Mouse (Mus musculus) C2C12 (cell line): ENCODE measurements around the gene Fam45a. TPM values are rescaled to one million over a fixed set of nuclear protein-coding genes. Genes with fewer than 3 reads are reported as not detected.
"Not testable (repeated sequence)": the region's sequence is repeated elsewhere in the genome, so short reads cannot be mapped to it uniquely, and the experiment has no call there.

Experiments used
- H3K27me3 ChIP-seq: one replicate; pipeline ENCODE4 v1.6.1; 2011; ENCODE audit not compliant: control insufficient read depth, insufficient read depth, insufficient read length
- H3K36me3 ChIP-seq: one replicate; pipeline ENCODE4 v1.6.1; 2011; ENCODE audit not compliant: control insufficient read depth, insufficient read depth
- H3K4me3 ChIP-seq: one replicate; pipeline ENCODE4 v1.5.1; 2011; ENCODE audit warnings: mild to moderate bottlenecking, control low read depth; ENCODE audit not compliant: poor library complexity, insufficient read depth, severe bottlenecking
- H3K79me2 ChIP-seq: one replicate; pipeline ENCODE4 v1.6.1; 2011; ENCODE audit not compliant: control insufficient read depth, insufficient read depth
- H3K79me3 ChIP-seq: one replicate; pipeline ENCODE4 v1.6.1; 2011; ENCODE audit warnings: low read depth, control low read depth
- H3ac ChIP-seq: one replicate; pipeline ENCODE3; 2011; ENCODE audit warnings: low read depth; ENCODE audit not compliant: control insufficient read depth, insufficient read length
- CEBPB ChIP-seq: IDR thresholded peaks from one replicate; pipeline ENCODE4 v1.6.1; 2011; ENCODE audit warnings: low read depth, mild to moderate bottlenecking, control low read depth, moderate library complexity
- CTCF ChIP-seq: IDR thresholded peaks from one replicate; pipeline ENCODE4 v1.5.1; 2011; ENCODE audit not compliant: control insufficient read depth, insufficient read depth, insufficient read length
- FOSL1 ChIP-seq: IDR thresholded peaks from one replicate; pipeline ENCODE4 v1.8.0; 2011; ENCODE audit warnings: mild to moderate bottlenecking, low read length; ENCODE audit not compliant: poor library complexity, insufficient read depth, severe bottlenecking
- MAX ChIP-seq: IDR thresholded peaks from one replicate; pipeline ENCODE4 v1.6.1; 2011; ENCODE audit warnings: mild to moderate bottlenecking, control low read depth
- MYOD1 ChIP-seq: IDR thresholded peaks from one replicate; pipeline ENCODE4 v1.6.1; 2011; ENCODE audit warnings: low read depth; ENCODE audit not compliant: control insufficient read depth, insufficient read length
- MYOG ChIP-seq: IDR thresholded peaks from one replicate; pipeline ENCODE4 v1.6.1; 2011; ENCODE audit not compliant: control insufficient read depth, insufficient read length; ENCODE audit errors: extremely low read depth
- USF1 ChIP-seq: IDR thresholded peaks from one replicate; pipeline ENCODE4 v1.6.1; 2011; ENCODE audit warnings: low read depth, mild to moderate bottlenecking, control low read depth, moderate library complexity
- polyA plus RNA-seq: library from polyadenylated mRNA; unstranded; fragments of >200 nt; fragmentation: generic; extraction: Trizol; gene quantifications from one replicate; pipeline ENCODE4 v1.2.1, GENCODE M21; 2012; ENCODE audit warnings: missing spikeins

Fam45a gene
- polyA plus RNA-seq, 1 experiment, result 8.5 TPM

- H3ac ChIP-seq, result peak within 1 kb of the TSS; percentile 14
- peak within 1 kb of the TSS; percentile 18 for H3K4me3 ChIP-seq
- H3K27me3 ChIP-seq, result no peaks in the 10 kb centered on the region
- peak; percentile 14 for TF ChIP-seq MAX
- TF ChIP-seq USF1, result no peak
- peaks cover 1% of the 10 kb centered on the region for H3K79me3 ChIP-seq
- no peaks in the 10 kb centered on the region for H3K79me2 ChIP-seq
- peaks cover 18% of the 10 kb centered on the region for H3K36me3 ChIP-seq
Observed at GRCm38 (mm10) chr19:60860868-60861700, 49.7 kb downstream of the Fam45a start, which contains the start of gene Sfxn4. Sfxn4 (minus strand) TSS chr19:60861479.

- H3K79me2 ChIP-seq, H3K27me3 ChIP-seq, H3K79me3 ChIP-seq, H3K4me3 ChIP-seq, H3ac ChIP-seq: not testable (repeated sequence)
- H3K36me3 ChIP-seq, result peaks cover 47% of the 10 kb centered on the region
Observed at GRCm38 (mm10) chr19:60866169-60866568, 54.8 kb downstream of the Fam45a start.

GRCm38 (mm10) chr19:60870489-60870888 lies 59.1 kb downstream of the Fam45a start:
- peaks cover 9% of the 10 kb centered on the region for H3K79me3 ChIP-seq
- H3K79me2 ChIP-seq, result peaks cover 18% of the 10 kb centered on the region
- H3K27me3 ChIP-seq, result no peaks in the 10 kb centered on the region
- H3K4me3 ChIP-seq, result no peak overlapping the region
- TF ChIP-seq CTCF (no peak), MAX (no peak), MYOD1 (no peak), FOSL1 (no peak), MYOG (no peak), USF1 (no peak), CEBPB (no peak)
- peaks cover 45% of the 10 kb centered on the region for H3K36me3 ChIP-seq
- H3ac ChIP-seq, result no peak overlapping the region

GRCm38 (mm10) chr19:60871366-60871765 lies 60.0 kb downstream of the Fam45a start:
- H3ac ChIP-seq, result no peak overlapping the region
- H3K27me3 ChIP-seq, result no peaks in the 10 kb centered on the region
- TF ChIP-seq MAX (no peak), MYOD1 (no peak), FOSL1 (no peak), MYOG (no peak), CTCF (no peak), CEBPB (no peak), USF1 (no peak)
- H3K79me2 ChIP-seq, result peaks cover 18% of the 10 kb centered on the region
- H3K36me3 ChIP-seq, result peaks cover 45% of the 10 kb centered on the region
- no peak overlapping the region for H3K4me3 ChIP-seq
- H3K79me3 ChIP-seq, result peaks cover 9% of the 10 kb centered on the region

GRCm38 (mm10) chr19:60872272-60872671 lies 60.9 kb downstream of the Fam45a start:
- TF ChIP-seq CTCF (no peak), MYOD1 (no peak), USF1 (no peak), FOSL1 (no peak), MYOG (no peak), CEBPB (no peak), MAX (no peak)
- H3K79me2 ChIP-seq, result peaks cover 18% of the 10 kb centered on the region
- H3K79me3 ChIP-seq, result peaks cover 9% of the 10 kb centered on the region
- H3ac ChIP-seq, result no peak overlapping the region
- H3K27me3 ChIP-seq, result no peaks in the 10 kb centered on the region
- peaks cover 40% of the 10 kb centered on the region for H3K36me3 ChIP-seq
- no peak overlapping the region for H3K4me3 ChIP-seq

- H3K36me3 ChIP-seq, result peaks cover 34% of the 10 kb centered on the region
- H3K4me3 ChIP-seq, result peak overlapping the region; percentile 65
- no peak for TF ChIP-seq USF1
- TF ChIP-seq MYOD1, result no peak
- no peak for TF ChIP-seq MYOG
- no peak for TF ChIP-seq FOSL1
- peak overlapping the region; percentile 83 for H3ac ChIP-seq
- peaks cover 18% of the 10 kb centered on the region for H3K79me2 ChIP-seq
- no peaks in the 10 kb centered on the region for H3K27me3 ChIP-seq
- peaks cover 9% of the 10 kb centered on the region for H3K79me3 ChIP-seq
Observed at GRCm38 (mm10) chr19:60873501-60873900, 62.1 kb downstream of the Fam45a start.
